Mouse (Mus musculus) limb, embryonic 15.5 days (tissue): Measurements from ENCODE around the gene Tbc1d17. TPM values are rescaled to one million over a fixed set of nuclear protein-coding genes. Genes with fewer than 3 reads are reported as not detected.

Experiments
- ATAC-seq: fragments of 200-750 bp; cut with Nextera tagmentation; 2 replicates; pipeline ENCODE4 v1.8.0; 2017; ENCODE audit warnings: low read depth, moderate TSS enrichment; ENCODE audit not compliant: insufficient number of reproducible peaks, low FRiP score, low TSS enrichment
- H3K27ac ChIP-seq: fragments of 300-500 bp; sonication (generic); 2 replicates; pipeline ENCODE4 v1.5.1; 2015; ENCODE audit warnings: moderate library complexity, mild to moderate bottlenecking, inconsistent platforms
- H3K27me3 ChIP-seq: fragments of 300-500 bp; sonication (generic); 2 replicates; pipeline ENCODE4 v1.6.1; 2015; ENCODE audit warnings: inconsistent platforms
- H3K36me3 ChIP-seq: fragments of 300-500 bp; sonication (generic); 2 replicates; pipeline ENCODE4 v1.6.1; 2015; ENCODE audit warnings: inconsistent platforms
- H3K4me1 ChIP-seq: fragments of 300-500 bp; sonication (generic); 2 replicates; pipeline ENCODE4 v1.6.1; 2015; ENCODE audit warnings: inconsistent platforms
- H3K4me2 ChIP-seq: fragments of 300-500 bp; sonication (generic); 2 replicates; pipeline ENCODE4 v1.6.1; 2015; ENCODE audit warnings: mild to moderate bottlenecking, inconsistent platforms
- H3K4me3 ChIP-seq: fragments of 300-500 bp; sonication (generic); 2 replicates; pipeline ENCODE4 v1.5.1; 2015; ENCODE audit warnings: mild to moderate bottlenecking, inconsistent platforms
- H3K9ac ChIP-seq: fragments of 300-500 bp; sonication (generic); 2 replicates; pipeline ENCODE4 v1.6.1; 2015; ENCODE audit warnings: inconsistent platforms
- H3K9me3 ChIP-seq: fragments of 300-500 bp; sonication (generic); 2 replicates; pipeline ENCODE4 v1.6.1; 2016; ENCODE audit warnings: inconsistent platforms
- WGBS: fragments of 180-500 bp; shearing (Covaris S2); methylation state at CpG from one replicate; pipeline ENCODE4 v1.1.7; 2015; 5-methylcytosine and 5-hydroxymethylcytosine counted together
- polyA plus RNA-seq: library from polyadenylated mRNA; unstranded; fragments of >200 nt; fragmentation: Nextera tagmentation; extraction: Ambion mirVana; gene quantifications from 2 replicates; pipeline ENCODE4 v1.2.1, GENCODE M21; 2015

Tbc1d17 gene
- polyA plus RNA-seq, 1 experiment from 2014 or later: 82.6 TPM

- Histone ChIP-seq H3K27me3 (no peaks in the 10 kb centered on the region), H3K4me2 (peak within 1 kb of the TSS; percentile 91), H3K36me3 (peaks cover 20% of the 10 kb centered on the region), H3K9ac (peak within 1 kb of the TSS; percentile 76), H3K9me3 (no peaks in the 10 kb centered on the region), H3K27ac (peak within 1 kb of the TSS; percentile 95), H3K4me3 (peak within 1 kb of the TSS; percentile 68), H3K4me1 (peaks cover 70% of the 10 kb centered on the region)
- WGBS: under 1% methylated on average over 32 of the region's 32 CpGs
- ATAC-seq: peak; percentile 31
Observed at GRCm38 (mm10) chr7:44857042-44857552, 8.2 kb upstream of the Tbc1d17 start, which contains the start of gene Pnkp. TSS of gene Pnkp (plus strand) at chr7:44857139.

GRCm38 (mm10) chr7:44856265-44856916 is 7.5 kb upstream of the Tbc1d17 start:
- WGBS: 60% methylated on average over 9 of the region's 9 CpGs
- Histone ChIP-seq H3K4me3 (peak overlapping the region; percentile 68), H3K9ac (no peak overlapping the region), H3K4me1 (peaks cover 74% of the 10 kb centered on the region), H3K9me3 (no peaks in the 10 kb centered on the region), H3K36me3 (peaks cover 18% of the 10 kb centered on the region), H3K27me3 (no peaks in the 10 kb centered on the region), H3K4me2 (peak overlapping the region; percentile 91), H3K27ac (peak overlapping the region; percentile 95)
- ATAC-seq: no peak

- peaks cover 73% of the 10 kb centered on the region for H3K4me1 ChIP-seq
- WGBS: 40% methylated on average over 10 of the region's 10 CpGs
- no peak for ATAC-seq
- H3K9me3 ChIP-seq: no peaks in the 10 kb centered on the region
- H3K4me2 ChIP-seq: peak overlapping the region; percentile 86
- peak overlapping the region; percentile 93 for H3K27ac ChIP-seq
- peak overlapping the region; percentile 48 for H3K4me3 ChIP-seq
- H3K27me3 ChIP-seq: no peaks in the 10 kb centered on the region
- peaks cover 20% of the 10 kb centered on the region for H3K36me3 ChIP-seq
- peak overlapping the region; percentile 51; the same call in 1 of the 2 replicates for H3K9ac ChIP-seq
Observed at GRCm38 (mm10) chr7:44855036-44855435, 6.2 kb upstream of the Tbc1d17 start.

- Histone ChIP-seq H3K9ac (peak overlapping the region; percentile 51), H3K9me3 (no peaks in the 10 kb centered on the region), H3K36me3 (peaks cover 20% of the 10 kb centered on the region), H3K4me3 (peak overlapping the region; percentile 48), H3K27ac (peak overlapping the region; percentile 93), H3K4me1 (peaks cover 73% of the 10 kb centered on the region), H3K4me2 (peak overlapping the region; percentile 86), H3K27me3 (no peaks in the 10 kb centered on the region)
- ATAC-seq: peak; percentile 12
- 1% methylated on average over 45 of the region's 45 CpGs for WGBS
Observed at GRCm38 (mm10) chr7:44854356-44855031, 5.6 kb upstream of the Tbc1d17 start.

GRCm38 (mm10) chr7:44853596-44854355 is 4.9 kb upstream of the Tbc1d17 start:
- ATAC-seq: no peak
- Histone ChIP-seq H3K4me2 (peak overlapping the region; percentile 86), H3K4me1 (peaks cover 71% of the 10 kb centered on the region), H3K9me3 (no peaks in the 10 kb centered on the region), H3K9ac (peak overlapping the region; percentile 51), H3K4me3 (peak overlapping the region; percentile 48), H3K27ac (peak overlapping the region; percentile 93), H3K27me3 (no peaks in the 10 kb centered on the region), H3K36me3 (peaks cover 20% of the 10 kb centered on the region)
- WGBS: 24% methylated on average over 26 of the region's 26 CpGs

GRCm38 (mm10) chr7:44853065-44853464 is 4.2 kb upstream of the Tbc1d17 start:
- H3K9me3 ChIP-seq: no peaks in the 10 kb centered on the region
- WGBS: 91% methylated on average over 2 of the region's 2 CpGs
- H3K4me2 ChIP-seq: no peak overlapping the region
- peaks cover 66% of the 10 kb centered on the region for H3K4me1 ChIP-seq
- no peaks in the 10 kb centered on the region for H3K27me3 ChIP-seq
- H3K27ac ChIP-seq: no peak overlapping the region
- H3K9ac ChIP-seq: no peak overlapping the region
- ATAC-seq: no peak
- H3K4me3 ChIP-seq: no peak overlapping the region
- peaks cover 20% of the 10 kb centered on the region for H3K36me3 ChIP-seq

- H3K4me1 ChIP-seq: peaks cover 66% of the 10 kb centered on the region
- peaks cover 20% of the 10 kb centered on the region for H3K36me3 ChIP-seq
- H3K27ac ChIP-seq: no peak overlapping the region
- no peak overlapping the region for H3K4me3 ChIP-seq
- WGBS: 89% methylated on average over 35 of the region's 36 CpGs
- no peak overlapping the region for H3K4me2 ChIP-seq
- H3K9me3 ChIP-seq: no peaks in the 10 kb centered on the region
- no peaks in the 10 kb centered on the region for H3K27me3 ChIP-seq
- ATAC-seq: no peak
- H3K9ac ChIP-seq: no peak overlapping the region
Observed at GRCm38 (mm10) chr7:44852259-44853027, 3.6 kb upstream of the Tbc1d17 start.

- peak overlapping the region; percentile 72; the same call in 1 of the 2 replicates for H3K4me3 ChIP-seq
- H3K9me3 ChIP-seq: no peaks in the 10 kb centered on the region
- H3K4me2 ChIP-seq: no peak overlapping the region
- H3K27me3 ChIP-seq: no peaks in the 10 kb centered on the region
- no peak for ATAC-seq
- H3K4me1 ChIP-seq: peaks cover 69% of the 10 kb centered on the region
- 88% methylated on average over 12 of the region's 12 CpGs for WGBS
- H3K27ac ChIP-seq: no peak overlapping the region
- no peak overlapping the region for H3K9ac ChIP-seq
- peaks cover 23% of the 10 kb centered on the region for H3K36me3 ChIP-seq
Observed at GRCm38 (mm10) chr7:44851625-44852234, 2.9 kb upstream of the Tbc1d17 start.

GRCm38 (mm10) chr7:44850789-44851624 is 2.1 kb upstream of the Tbc1d17 start:
- peak overlapping the region; percentile 100 for H3K27ac ChIP-seq
- H3K27me3 ChIP-seq: no peaks in the 10 kb centered on the region
- 76% methylated on average over 8 of the region's 8 CpGs for WGBS
- H3K4me2 ChIP-seq: peak overlapping the region; percentile 84
- peak overlapping the region; percentile 64 for H3K9ac ChIP-seq
- H3K4me1 ChIP-seq: peaks cover 66% of the 10 kb centered on the region
- peak overlapping the region; percentile 72 for H3K4me3 ChIP-seq
- no peak for ATAC-seq
- no peaks in the 10 kb centered on the region for H3K9me3 ChIP-seq
- peaks cover 30% of the 10 kb centered on the region for H3K36me3 ChIP-seq

- peak; percentile 49 for ATAC-seq
- Histone ChIP-seq H3K36me3 (peaks cover 38% of the 10 kb centered on the region), H3K4me3 (peak overlapping the region; percentile 72), H3K27me3 (no peaks in the 10 kb centered on the region), H3K4me2 (peak overlapping the region; percentile 84), H3K4me1 (peaks cover 58% of the 10 kb centered on the region), H3K9me3 (no peaks in the 10 kb centered on the region), H3K27ac (peak overlapping the region; percentile 100), H3K9ac (peak overlapping the region; percentile 64)
- WGBS: under 1% methylated on average over 33 of the region's 33 CpGs
Observed at GRCm38 (mm10) chr7:44850146-44850545, 1.3 kb upstream of the Tbc1d17 start.
